Mouse (Mus musculus): ENCODE data around the gene Adamts9.

Gene Adamts9

GRCm38 (mm10) chr6:92924536-92924935 is 18.8 kb downstream of the Adamts9 start:
- DNase-seq (ENCODE audit: low spot score): no peak

GRCm38 (mm10) chr6:92921843-92922242 is 21.4 kb downstream of the Adamts9 start:
- DNase-seq (ENCODE audit: low spot score): peak; percentile 60

GRCm38 (mm10) chr6:92920938-92921689 is 22.2 kb downstream of the Adamts9 start:
- DNase-seq (ENCODE audit: low spot score): no peak

- no peak for DNase-seq (ENCODE audit: low spot score)
Observed at GRCm38 (mm10) chr6:92910611-92911010, 32.7 kb downstream of the Adamts9 start.

GRCm38 (mm10) chr6:92909361-92909760 is 33.9 kb downstream of the Adamts9 start:
- DNase-seq (ENCODE audit: low spot score): no peak

- no peak for DNase-seq (ENCODE audit: low spot score)
Observed at GRCm38 (mm10) chr6:92905922-92906321, 37.4 kb downstream of the Adamts9 start.

- no peak for DNase-seq (ENCODE audit: low spot score)
Observed at GRCm38 (mm10) chr6:92904491-92904890, 38.8 kb downstream of the Adamts9 start.

- no peak for DNase-seq (ENCODE audit: low spot score)
Observed at GRCm38 (mm10) chr6:92904037-92904436, 39.3 kb downstream of the Adamts9 start.

- no peak for DNase-seq (ENCODE audit: low spot score)
Observed at GRCm38 (mm10) chr6:92891535-92891934, 51.8 kb downstream of the Adamts9 start.

GRCm38 (mm10) chr6:92883131-92883900 is 60.0 kb downstream of the Adamts9 start:
- DNase-seq (ENCODE audit: low spot score): no peak

GRCm38 (mm10) chr6:92882446-92882845 is 60.8 kb downstream of the Adamts9 start:
- DNase-seq (ENCODE audit: low spot score): no peak

- DNase-seq (ENCODE audit: low spot score): no peak
Observed at GRCm38 (mm10) chr6:92879700-92880265, 63.5 kb downstream of the Adamts9 start.

GRCm38 (mm10) chr6:92878771-92879170 is 64.5 kb downstream of the Adamts9 start:
- DNase-seq (ENCODE audit: low spot score): no peak

GRCm38 (mm10) chr6:92877236-92877635 is 66.1 kb downstream of the Adamts9 start:
- no peak for DNase-seq (ENCODE audit: low spot score)

GRCm38 (mm10) chr6:92876121-92876520 is 67.2 kb downstream of the Adamts9 start:
- no peak for DNase-seq (ENCODE audit: low spot score)

- DNase-seq (ENCODE audit: low spot score): no peak
Observed at GRCm38 (mm10) chr6:92875340-92875739, 68.0 kb downstream of the Adamts9 start.

- DNase-seq (ENCODE audit: low spot score): no peak
Observed at GRCm38 (mm10) chr6:92874854-92875253, 68.4 kb downstream of the Adamts9 start.

GRCm38 (mm10) chr6:92872766-92873165 is 70.5 kb downstream of the Adamts9 start:
- no peak for DNase-seq (ENCODE audit: low spot score)

- DNase-seq (ENCODE audit: low spot score): no peak
Observed at GRCm38 (mm10) chr6:92871813-92872212, 71.5 kb downstream of the Adamts9 start.

- no peak for DNase-seq (ENCODE audit: low spot score)
Observed at GRCm38 (mm10) chr6:92869582-92870219, 73.6 kb downstream of the Adamts9 start.

- no peak for DNase-seq (ENCODE audit: low spot score)
Observed at GRCm38 (mm10) chr6:92869089-92869581, 74.2 kb downstream of the Adamts9 start, which contains the start of gene Gm15737. Gene Gm15737 (plus strand): TSS chr6:92869357.

- no peak for DNase-seq (ENCODE audit: low spot score)
Observed at GRCm38 (mm10) chr6:92862599-92862998, 80.7 kb downstream of the Adamts9 start.

Data from testis, postnatal 10 days (tissue).